Mouse (Mus musculus): Measurements from ENCODE around the gene Sec61b.

DNA sequence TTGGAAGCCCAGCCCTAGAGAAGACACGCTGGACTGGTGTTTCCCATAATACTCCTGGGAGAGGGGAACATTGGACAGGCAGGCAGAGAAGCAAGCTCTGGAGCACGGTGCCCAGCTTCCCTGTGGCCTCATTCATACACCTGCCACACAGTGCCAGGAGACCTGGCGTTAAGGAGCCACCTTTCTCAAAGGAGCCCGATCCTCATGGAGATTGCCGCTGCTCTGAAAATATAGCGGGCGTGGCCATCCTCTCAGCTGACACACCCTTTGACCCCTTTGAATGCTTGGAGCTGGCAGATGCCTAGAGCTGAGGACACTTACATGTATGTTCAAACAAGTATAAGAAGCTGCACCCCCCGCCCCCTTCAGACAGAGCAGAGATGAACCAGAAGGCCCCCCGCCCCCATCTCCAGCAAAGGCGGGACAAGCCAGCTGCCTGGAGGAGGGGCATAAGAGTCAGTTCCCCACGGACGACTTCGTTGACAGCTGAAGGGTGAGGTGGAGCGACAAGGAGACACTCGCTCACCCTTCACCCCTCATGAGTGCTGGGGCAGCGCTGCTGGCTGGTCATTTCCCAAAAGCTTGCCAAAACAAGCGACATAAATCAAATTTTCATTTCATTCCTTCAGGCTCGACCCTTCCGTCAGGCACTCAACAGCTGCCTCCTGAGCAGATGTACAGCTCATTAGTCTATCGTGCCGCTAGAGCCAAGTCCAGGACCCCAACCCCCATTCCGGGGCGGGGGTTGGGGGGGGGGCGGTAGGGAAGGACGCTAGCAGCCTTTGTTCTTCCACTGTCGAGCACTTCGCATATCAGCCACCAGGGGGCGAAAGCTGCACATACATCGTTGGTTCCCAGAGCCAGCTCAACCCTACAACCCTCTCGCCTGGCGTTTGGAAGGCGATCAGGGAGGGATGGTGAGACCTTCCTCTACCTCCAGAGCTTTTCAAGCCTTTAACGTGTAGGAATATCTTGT is 36.8 kb upstream of the Sec61b start:
- TF ChIP-seq CTCF (IDR thresholded peaks at IDR 0.05; ENCODE audit: borderline replicate concordance, insufficient read depth, low read length) (peak; percentile 97), POLR2A (IDR thresholded peaks at IDR 0.05; ENCODE audit: low read depth, low read length) (peak; percentile 33; the same call in 1 of the 2 replicates)
